Mouse (Mus musculus): ENCODE results near the gene Crybb1.

GRCm38 (mm10) chr5:112210104-112210503 lies 45.5 kb upstream of the Crybb1 start:
- TF ChIP-seq POLR2A (IDR thresholded peaks at IDR 0.05; ENCODE audit: extremely low read depth, insufficient read depth, low read length) (no peak), CTCF (IDR thresholded peaks at IDR 0.05; ENCODE audit: low read depth, low read length) (peak; percentile 97)
